Mouse (Mus musculus) limb, embryonic 12.5 days (tissue): ENCODE results near the gene Fam214b. TPM values are rescaled to one million over a fixed set of nuclear protein-coding genes. Genes with fewer than 3 reads are reported as not detected.

ENCODE experiments used
- ATAC-seq: fragments of 200-750 bp; cut with Nextera tagmentation; 2 replicates; pipeline ENCODE4 v1.8.0; 2017; ENCODE audit warnings: low read depth, moderate TSS enrichment; ENCODE audit not compliant: insufficient number of reproducible peaks, insufficient read depth, low FRiP score, low TSS enrichment
- H3K27ac ChIP-seq: fragments of 300-500 bp; sonication (generic); 2 replicates; pipeline ENCODE4 v1.5.1; 2016; ENCODE audit warnings: mild to moderate bottlenecking, moderate library complexity
- H3K27me3 ChIP-seq: fragments of 300-500 bp; sonication (generic); 2 replicates; pipeline ENCODE4 v1.6.1; 2016; ENCODE audit warnings: mild to moderate bottlenecking, moderate library complexity
- H3K36me3 ChIP-seq: fragments of 300-500 bp; sonication (generic); 2 replicates; pipeline ENCODE4 v1.6.1; 2016; ENCODE audit warnings: mild to moderate bottlenecking, moderate library complexity
- H3K4me1 ChIP-seq: fragments of 300-500 bp; sonication (generic); replicated peaks from 2 replicates; pipeline ENCODE4 v1.6.1; 2016
- H3K4me2 ChIP-seq: fragments of 300-500 bp; sonication (generic); 2 replicates; pipeline ENCODE4 v1.6.1; 2016; ENCODE audit warnings: mild to moderate bottlenecking, moderate library complexity
- H3K4me3 ChIP-seq: fragments of 300-500 bp; sonication (generic); replicated peaks from 2 replicates; pipeline ENCODE4 v1.5.1; 2016; ENCODE audit warnings: mild to moderate bottlenecking
- H3K9ac ChIP-seq: fragments of 300-500 bp; sonication (generic); replicated peaks from 2 replicates; pipeline ENCODE4 v1.6.1; 2016; ENCODE audit warnings: mild to moderate bottlenecking, moderate library complexity
- H3K9me3 ChIP-seq: fragments of 300-500 bp; sonication (generic); 2 replicates; pipeline ENCODE4 v1.6.1; 2016; ENCODE audit warnings: mild to moderate bottlenecking, moderate library complexity
- WGBS: fragments of 180-500 bp; shearing (Covaris S2); methylation state at CpG from one replicate; pipeline ENCODE4 v1.1.7; 2016; 5-methylcytosine and 5-hydroxymethylcytosine counted together
- polyA plus RNA-seq: library from polyadenylated mRNA; unstranded; fragments of >200 nt; fragmentation: Nextera tagmentation; extraction: Ambion mirVana; gene quantifications from 2 replicates; pipeline ENCODE4 v1.2.1, GENCODE M21; 2016

Fam214b gene
- polyA plus RNA-seq, 1 experiment from 2014 or later, result 12.1 TPM

- Histone ChIP-seq H3K27ac (no peak overlapping the region), H3K4me3 (no peak overlapping the region), H3K4me1 (0 out of 2 replicates have a peak, but pooled peaks cover 3% of the 10 kb centered on the region), H3K9ac (no peak overlapping the region), H3K9me3 (no peaks in the 10 kb centered on the region), H3K4me2 (no peak overlapping the region), H3K36me3 (no peaks in the 10 kb centered on the region), H3K27me3 (peaks cover 41% of the 10 kb centered on the region)
- WGBS, result 86% methylated on average over 5 of the region's 5 CpGs
- ATAC-seq, result no peak
These were observed 11.6 kb upstream of the Fam214b start for GRCm38 (mm10) chr4:43057654-43058053.

GRCm38 (mm10) chr4:43052627-43053026 is 6.6 kb upstream of the Fam214b start:
- Histone ChIP-seq H3K4me2 (no peak overlapping the region), H3K36me3 (no peaks in the 10 kb centered on the region), H3K4me1 (no peaks in the 10 kb centered on the region), H3K27me3 (0 out of 2 replicates have a peak, but pooled peaks cover 3% of the 10 kb centered on the region), H3K9ac (no peak overlapping the region), H3K9me3 (no peaks in the 10 kb centered on the region), H3K4me3 (no peak overlapping the region), H3K27ac (no peak overlapping the region)
- ATAC-seq, result 0 out of 2 replicates have a peak, but pooled peaks have one; percentile 47
- 14% methylated on average over 4 of the region's 4 CpGs for WGBS

GRCm38 (mm10) chr4:43047231-43047630 is 1.2 kb upstream of the Fam214b start:
- ATAC-seq, result no peak
- Histone ChIP-seq H3K9ac (0 out of 2 replicates have a peak overlapping the region, but pooled peaks have one; percentile 23), H3K4me1 (peaks cover 22% of the 10 kb centered on the region), H3K4me3 (no peak overlapping the region; the same call in 1 of the 2 replicates), H3K27me3 (0 out of 2 replicates have a peak, but pooled peaks cover 1% of the 10 kb centered on the region), H3K36me3 (no peaks in the 10 kb centered on the region), H3K27ac (no peak overlapping the region), H3K4me2 (peak overlapping the region; percentile 37), H3K9me3 (no peaks in the 10 kb centered on the region)
- 8% methylated on average over 5 of the region's 5 CpGs for WGBS

- 56% methylated on average over 5 of the region's 5 CpGs for WGBS
- no peak overlapping the region; the same call in 1 of the 2 replicates for H3K4me3 ChIP-seq
- peak overlapping the region; percentile 73 for H3K4me2 ChIP-seq
- H3K4me1 ChIP-seq, result peaks cover 22% of the 10 kb centered on the region
- no peak overlapping the region for H3K27ac ChIP-seq
- no peaks in the 10 kb centered on the region for H3K27me3 ChIP-seq
- no peak for ATAC-seq
- no peaks in the 10 kb centered on the region for H3K9me3 ChIP-seq
- H3K36me3 ChIP-seq, result no peaks in the 10 kb centered on the region
- H3K9ac ChIP-seq, result no peak overlapping the region
These were observed 587 bp upstream of the Fam214b start for GRCm38 (mm10) chr4:43046607-43047006.

GRCm38 (mm10) chr4:43045285-43045658 is 748 bp downstream of the Fam214b start:
- H3K4me1 ChIP-seq, result peaks cover 30% of the 10 kb centered on the region
- peak overlapping the region; percentile 41 for H3K27ac ChIP-seq

GRCm38 (mm10) chr4:43044673-43045072 is 1.3 kb downstream of the Fam214b start:
- H3K4me1 ChIP-seq, result peaks cover 30% of the 10 kb centered on the region
- no peaks in the 10 kb centered on the region for H3K27me3 ChIP-seq
- H3K4me2 ChIP-seq, result peak overlapping the region; percentile 73
- no peaks in the 10 kb centered on the region for H3K9me3 ChIP-seq
- H3K27ac ChIP-seq, result 0 out of 2 replicates have a peak overlapping the region, but pooled peaks have one; percentile 53
- peak overlapping the region; percentile 50; the same call in 1 of the 2 replicates for H3K9ac ChIP-seq
- no peak for ATAC-seq
- WGBS, result 33% methylated on average over 4 of the region's 4 CpGs
- no peaks in the 10 kb centered on the region for H3K36me3 ChIP-seq
- H3K4me3 ChIP-seq, result peak overlapping the region; percentile 49

More at GRCm38 (mm10) chr4:43045285-43045658, 748 bp downstream of the Fam214b start:
- no peaks in the 10 kb centered on the region for H3K36me3 ChIP-seq
- H3K4me3 ChIP-seq, result peak overlapping the region; percentile 49
- H3K4me2 ChIP-seq, result peak overlapping the region; percentile 73
- 9% methylated on average over 13 of the region's 13 CpGs for WGBS
- H3K27me3 ChIP-seq, result no peaks in the 10 kb centered on the region
- H3K9me3 ChIP-seq, result no peaks in the 10 kb centered on the region
- peak overlapping the region; percentile 50; the same call in 1 of the 2 replicates for H3K9ac ChIP-seq
- peak; percentile 15; the same call in 1 of the 2 replicates for ATAC-seq

GRCm38 (mm10) chr4:43043644-43044357 is 2.2 kb downstream of the Fam214b start:
- H3K27ac ChIP-seq, result peak overlapping the region; percentile 53; the same call in 1 of the 2 replicates
- 24% methylated on average over 7 of the region's 7 CpGs for WGBS
- no peaks in the 10 kb centered on the region for H3K27me3 ChIP-seq
- no peaks in the 10 kb centered on the region for H3K36me3 ChIP-seq
- H3K4me2 ChIP-seq, result peak overlapping the region; percentile 73
- no peak overlapping the region for H3K4me3 ChIP-seq
- peaks cover 38% of the 10 kb centered on the region for H3K4me1 ChIP-seq
- H3K9me3 ChIP-seq, result no peaks in the 10 kb centered on the region
- no peak for ATAC-seq
- 0 out of 2 replicates have a peak overlapping the region, but pooled peaks have one; percentile 3 for H3K9ac ChIP-seq

GRCm38 (mm10) chr4:43040881-43041547 is 5.0 kb downstream of the Fam214b start:
- Histone ChIP-seq H3K4me2 (peak overlapping the region; percentile 77; the same call in 1 of the 2 replicates), H3K9me3 (no peaks in the 10 kb centered on the region), H3K4me3 (no peak overlapping the region), H3K27me3 (no peaks in the 10 kb centered on the region), H3K36me3 (peaks cover 9% of the 10 kb centered on the region), H3K4me1 (peaks cover 41% of the 10 kb centered on the region), H3K9ac (no peak overlapping the region), H3K27ac (peak overlapping the region; percentile 42; the same call in 1 of the 2 replicates)
- 68% methylated on average over 9 of the region's 9 CpGs for WGBS
- no peak for ATAC-seq

- Histone ChIP-seq H3K36me3 (peaks cover 18% of the 10 kb centered on the region), H3K27ac (peak overlapping the region; percentile 80), H3K4me3 (peak overlapping the region; percentile 71), H3K9ac (peak overlapping the region; percentile 77), H3K9me3 (no peaks in the 10 kb centered on the region), H3K4me2 (peak overlapping the region; percentile 77), H3K4me1 (peaks cover 37% of the 10 kb centered on the region), H3K27me3 (no peaks in the 10 kb centered on the region)
- peak; percentile 98 for ATAC-seq
- WGBS, result under 1% methylated on average over 25 of the region's 25 CpGs
These were observed 5.9 kb downstream of the Fam214b start for GRCm38 (mm10) chr4:43040114-43040572.

- H3K4me1 ChIP-seq, result peaks cover 32% of the 10 kb centered on the region
- no peaks in the 10 kb centered on the region for H3K27me3 ChIP-seq
- peak overlapping the region; percentile 77 for H3K4me2 ChIP-seq
- H3K9ac ChIP-seq, result peak overlapping the region; percentile 77
- H3K36me3 ChIP-seq, result peaks cover 23% of the 10 kb centered on the region
- WGBS, result 3% methylated on average over 11 of the region's 11 CpGs
- peak overlapping the region; percentile 80 for H3K27ac ChIP-seq
- ATAC-seq, result no peak
- peak overlapping the region; percentile 71 for H3K4me3 ChIP-seq
- H3K9me3 ChIP-seq, result no peaks in the 10 kb centered on the region
These were observed 6.4 kb downstream of the Fam214b start for GRCm38 (mm10) chr4:43039609-43040008.
